Mouse (Mus musculus): ENCODE data around the gene Brd1.
A peak's percentile ranks its signal among the peaks of the same experiment; 100 is the strongest.

- TF ChIP-seq CTCF (IDR thresholded peaks at IDR 0.05; ENCODE audit: low read depth, low read length) (peak; percentile 80), POLR2A (IDR thresholded peaks at IDR 0.05; ENCODE audit: insufficient read depth, low read length) (no peak), EP300 (IDR thresholded peaks at IDR 0.05; ENCODE audit: insufficient read depth, low read depth, low read length) (peak; percentile 78)
Observed at GRCm38 (mm10) chr15:88662111-88662850, 71.8 kb downstream of the Brd1 start.
